Mouse (Mus musculus) left cerebral cortex, adult 2 months (tissue): ENCODE measurements around the gene Rgp1. TPM values are rescaled to one million over a fixed set of nuclear protein-coding genes. Genes with fewer than 3 reads are reported as not detected.

ENCODE experiments used
- DNase-seq, 2 experiments: peaks; one replicate each; pipeline ENCODE4 v3.0.0; 2021 to 2022; ENCODE audit warnings: low spot score in 2 of 2, mixed read lengths in 1 of 2; ENCODE audit errors: extremely low spot score in 1 of 2
- H3K27ac ChIP-seq: fragments of 200-600 bp; 2 replicates; pipeline ENCODE4 v1.8.1; 2022
- H3K4me3 ChIP-seq: fragments of 200-600 bp; 2 replicates; pipeline ENCODE4 v1.8.1; 2022
- CTCF ChIP-seq: fragments of 200-600 bp; IDR thresholded peaks from 2 replicates; pipeline ENCODE4 v1.8.1; 2022; ENCODE audit warnings: antibody characterized with exemption, mild to moderate bottlenecking, moderate library complexity
- intact Hi-C: fragments of 180-260 bp; cut with DNase I; formaldehyde crosslinking; loops from one replicate; pipeline ENCODE4 v1.15.1; 2025
- total RNA-seq, 2 experiments: library from RNA; stranded (reverse); gene quantifications; 2 replicates each; pipeline ENCODE4 v1.2.3; 2021

Rgp1 gene
- total RNA-seq, 2 experiments from 2014 or later, result 49.6 to 55.4 TPM

- H3K27ac ChIP-seq, result no peak overlapping the region; the same call in 1 of the 2 replicates
- no peak for TF ChIP-seq CTCF
- intact Hi-C loops, result loop anchor here (10.0 kb wide), 1 partner anchor 519 kb away; the partner anchor contains the start of gene Fam214b
- peak overlapping the region; percentile 97 for H3K4me3 ChIP-seq
- DNase-seq, result no peak
These were observed 15.0 kb upstream of the Rgp1 start for GRCm38 (mm10) chr4:43563601-43563875.

- no peak for TF ChIP-seq CTCF
- intact Hi-C loops, result loop anchor here (10.0 kb wide), 1 partner anchor 519 kb away; the partner anchor contains the start of gene Fam214b
These were observed 14.3 kb upstream of the Rgp1 start for GRCm38 (mm10) chr4:43564231-43564630.

GRCm38 (mm10) chr4:43567140-43567539 is 11.4 kb upstream of the Rgp1 start:
- no peak for TF ChIP-seq CTCF
- H3K27ac ChIP-seq, result no peak overlapping the region
- H3K4me3 ChIP-seq, result no peak overlapping the region
- intact Hi-C loops, result loop anchor here (10.0 kb wide), 1 partner anchor 522 kb away; the partner anchor contains the start of gene Fam214b
- no peak for DNase-seq

More at GRCm38 (mm10) chr4:43564231-43564630, 14.3 kb upstream of the Rgp1 start:
- H3K27ac ChIP-seq, result no peak overlapping the region
- H3K4me3 ChIP-seq, result no peak overlapping the region
- no peak for DNase-seq

GRCm38 (mm10) chr4:43571395-43572045 is 7.0 kb upstream of the Rgp1 start:
- TF ChIP-seq CTCF, result no peak
- Histone ChIP-seq H3K27ac (no peak overlapping the region), H3K4me3 (no peak overlapping the region)
- DNase-seq, result no peak
- intact Hi-C loops, result no loop called here

- no peak for DNase-seq
- intact Hi-C loops, result no loop called here
- TF ChIP-seq CTCF, result no peak
- Histone ChIP-seq H3K27ac (no peak overlapping the region), H3K4me3 (no peak overlapping the region)
These were observed 5.0 kb upstream of the Rgp1 start for GRCm38 (mm10) chr4:43573561-43573960.

GRCm38 (mm10) chr4:43575356-43575755 is 3.2 kb upstream of the Rgp1 start:
- DNase-seq, result no peak
- intact Hi-C loops, result loop anchor here (5.0 kb wide), 3 partner anchors 43 to 133 kb away; partner anchors contain the start of genes Hint2 and Tesk1
- H3K4me3 ChIP-seq, result no peak overlapping the region
- TF ChIP-seq CTCF, result no peak
- no peak overlapping the region for H3K27ac ChIP-seq

GRCm38 (mm10) chr4:43577237-43577881 is 1.2 kb upstream of the Rgp1 start:
- Histone ChIP-seq H3K4me3 (peak overlapping the region; percentile 90), H3K27ac (peak overlapping the region; percentile 95)
- DNase-seq, result no peak
- intact Hi-C loops, result loop anchor here (5.0 kb wide), 3 partner anchors 45 to 135 kb away; partner anchors contain the start of genes Hint2 and Tesk1
- TF ChIP-seq CTCF, result no peak

- no peak for DNase-seq
- H3K27ac ChIP-seq, result peak overlapping the region; percentile 95
- intact Hi-C loops, result loop anchor here (5.0 kb wide), 3 partner anchors 47 to 137 kb away; partner anchors contain the start of genes Hint2 and Tesk1
- H3K4me3 ChIP-seq, result peak overlapping the region; percentile 90
- TF ChIP-seq CTCF, result no peak
These were observed 741 bp downstream of the Rgp1 start for GRCm38 (mm10) chr4:43579256-43579655.

GRCm38 (mm10) chr4:43579731-43580130 is 1.2 kb downstream of the Rgp1 start:
- no peak for TF ChIP-seq CTCF
- no peak overlapping the region for H3K27ac ChIP-seq
- intact Hi-C loops, result loop anchor here (5.0 kb wide), 3 partner anchors 47 to 137 kb away; partner anchors contain the start of genes Hint2 and Tesk1
- peak overlapping the region; percentile 90 for H3K4me3 ChIP-seq
- no peak for DNase-seq

- Histone ChIP-seq H3K27ac (no peak overlapping the region), H3K4me3 (no peak overlapping the region)
- intact Hi-C loops, result no loop called here
- no peak for TF ChIP-seq CTCF
- no peak for DNase-seq
These were observed 2.2 kb downstream of the Rgp1 start for GRCm38 (mm10) chr4:43580721-43581120.

- intact Hi-C loops, result no loop called here
- Histone ChIP-seq H3K27ac (no peak overlapping the region), H3K4me3 (no peak overlapping the region)
- no peak for TF ChIP-seq CTCF
- no peak for DNase-seq
These were observed 2.9 kb downstream of the Rgp1 start for GRCm38 (mm10) chr4:43581381-43581780.

GRCm38 (mm10) chr4:43582241-43582640 is 3.7 kb downstream of the Rgp1 start:
- DNase-seq, result peak in 1 of 2 experiments; percentile 6
- TF ChIP-seq CTCF, result no peak
- H3K27ac ChIP-seq, result no peak overlapping the region
- no peak overlapping the region for H3K4me3 ChIP-seq
- intact Hi-C loops, result no loop called here

GRCm38 (mm10) chr4:43583421-43583820 is 4.9 kb downstream of the Rgp1 start:
- Histone ChIP-seq H3K4me3 (no peak overlapping the region), H3K27ac (no peak overlapping the region)
- no peak for TF ChIP-seq CTCF
- no peak for DNase-seq
- intact Hi-C loops, result no loop called here
